Mouse (Mus musculus) ovary, postnatal 14 days (tissue): Measurements from ENCODE around the gene Slc32a1.
A peak's percentile ranks its signal among the peaks of the same experiment; 100 is the strongest.

Experiments used
- DNase-seq: peaks from one replicate; pipeline ENCODE4 v3.0.0; 2022; ENCODE audit warnings: low spot score

Slc32a1 gene

DNA sequence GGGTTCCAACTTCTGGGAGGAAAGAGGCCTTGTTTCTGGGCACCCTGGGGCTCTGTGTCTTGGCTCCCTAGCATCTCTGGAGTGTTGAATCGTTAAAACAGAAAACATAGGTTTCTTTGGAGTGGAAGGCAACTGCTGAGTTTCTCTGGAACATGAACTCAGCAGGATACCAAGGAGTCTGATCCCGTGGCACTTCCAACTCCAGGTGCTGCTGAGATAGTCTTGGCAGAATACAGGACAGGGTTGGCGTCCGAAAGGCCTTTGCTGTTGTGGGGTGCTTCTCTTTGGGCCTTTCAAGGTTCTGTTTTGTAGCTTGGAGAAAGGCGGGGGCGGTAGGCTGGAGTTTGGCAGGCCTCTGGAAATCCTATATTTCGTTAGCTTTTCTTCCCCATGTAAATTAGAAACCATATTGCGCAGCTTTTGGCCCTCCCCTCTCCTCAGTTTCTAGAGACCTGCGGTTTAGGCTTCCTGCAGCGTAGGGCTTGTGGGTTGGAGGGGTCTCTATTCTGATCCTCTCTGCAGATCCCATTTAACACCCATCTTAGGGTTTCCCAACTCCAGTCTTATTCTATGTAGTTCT, 2.2 kb downstream of the Slc32a1 start:
- DNase-seq: no peak

DNA sequence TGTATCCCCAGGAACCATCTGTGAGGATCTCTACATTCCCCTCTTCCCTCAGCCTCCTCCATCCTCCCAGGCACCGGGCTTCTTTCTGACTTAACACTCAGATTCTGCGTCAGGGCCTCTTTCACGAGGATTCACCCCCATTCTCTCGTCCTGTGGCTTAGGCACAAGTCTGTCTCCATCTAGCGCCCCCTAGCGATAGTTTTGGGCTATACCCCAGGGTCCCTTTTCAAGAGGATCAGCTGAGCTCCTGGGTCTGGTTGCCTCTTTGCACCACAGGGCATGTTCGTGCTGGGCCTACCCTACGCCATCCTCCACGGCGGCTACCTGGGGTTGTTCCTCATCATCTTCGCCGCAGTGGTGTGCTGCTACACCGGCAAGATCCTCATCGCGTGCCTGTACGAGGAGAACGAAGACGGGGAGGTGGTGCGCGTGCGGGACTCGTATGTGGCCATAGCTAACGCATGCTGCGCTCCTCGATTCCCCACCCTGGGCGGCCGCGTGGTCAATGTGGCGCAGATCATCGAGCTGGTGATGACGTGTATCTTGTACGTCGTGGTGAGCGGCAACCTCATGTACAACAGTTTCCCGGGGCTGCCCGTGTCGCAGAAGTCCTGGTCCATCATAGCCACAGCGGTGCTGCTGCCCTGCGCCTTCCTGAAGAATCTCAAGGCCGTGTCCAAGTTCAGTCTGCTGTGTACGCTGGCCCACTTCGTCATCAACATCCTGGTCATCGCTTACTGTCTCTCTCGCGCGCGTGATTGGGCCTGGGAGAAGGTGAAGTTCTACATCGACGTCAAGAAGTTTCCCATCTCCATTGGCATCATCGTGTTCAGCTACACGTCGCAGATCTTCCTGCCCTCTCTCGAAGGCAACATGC, 3.2 kb downstream of the Slc32a1 start:
- peak; percentile 21 for DNase-seq

DNA sequence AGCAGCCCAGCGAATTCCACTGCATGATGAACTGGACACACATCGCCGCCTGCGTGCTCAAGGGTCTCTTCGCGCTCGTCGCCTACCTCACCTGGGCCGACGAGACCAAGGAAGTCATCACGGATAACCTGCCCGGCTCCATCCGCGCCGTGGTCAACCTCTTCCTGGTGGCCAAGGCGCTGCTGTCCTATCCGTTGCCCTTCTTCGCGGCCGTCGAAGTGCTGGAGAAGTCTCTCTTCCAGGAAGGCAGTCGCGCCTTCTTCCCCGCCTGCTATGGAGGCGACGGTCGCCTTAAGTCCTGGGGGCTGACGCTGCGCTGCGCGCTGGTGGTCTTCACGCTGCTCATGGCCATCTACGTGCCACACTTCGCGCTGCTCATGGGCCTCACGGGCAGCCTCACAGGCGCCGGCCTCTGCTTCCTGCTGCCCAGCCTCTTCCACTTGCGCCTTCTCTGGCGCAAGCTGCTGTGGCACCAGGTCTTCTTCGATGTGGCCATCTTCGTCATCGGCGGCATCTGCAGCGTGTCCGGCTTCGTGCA, 3.9 kb downstream of the Slc32a1 start:
- no peak for DNase-seq

DNA sequence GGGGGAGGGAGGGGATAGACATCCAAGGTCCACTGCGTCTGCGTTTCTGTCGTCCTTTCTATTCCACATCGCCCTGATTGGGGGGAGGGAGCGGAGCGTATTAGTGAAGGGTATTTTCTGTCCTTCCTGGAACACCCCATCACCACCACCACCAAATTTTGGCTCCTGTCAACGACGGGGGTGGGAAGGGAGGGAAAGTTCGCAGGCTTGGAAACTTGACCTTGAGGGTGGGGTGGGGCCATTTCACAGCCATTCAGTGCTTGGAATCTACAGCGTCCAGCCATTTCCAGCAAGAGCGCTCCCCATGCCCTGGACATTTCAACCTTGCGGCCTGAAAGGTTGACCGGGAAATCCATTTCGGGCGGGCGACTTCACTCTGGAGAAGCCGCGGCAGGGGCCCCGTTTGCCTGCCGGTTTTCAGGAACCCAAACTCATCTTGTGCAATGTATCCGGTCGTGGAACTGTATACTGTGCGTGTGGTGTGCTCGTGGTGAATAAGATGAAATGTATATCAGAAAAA, 4.7 kb downstream of the Slc32a1 start:
- DNase-seq: no peak

DNA sequence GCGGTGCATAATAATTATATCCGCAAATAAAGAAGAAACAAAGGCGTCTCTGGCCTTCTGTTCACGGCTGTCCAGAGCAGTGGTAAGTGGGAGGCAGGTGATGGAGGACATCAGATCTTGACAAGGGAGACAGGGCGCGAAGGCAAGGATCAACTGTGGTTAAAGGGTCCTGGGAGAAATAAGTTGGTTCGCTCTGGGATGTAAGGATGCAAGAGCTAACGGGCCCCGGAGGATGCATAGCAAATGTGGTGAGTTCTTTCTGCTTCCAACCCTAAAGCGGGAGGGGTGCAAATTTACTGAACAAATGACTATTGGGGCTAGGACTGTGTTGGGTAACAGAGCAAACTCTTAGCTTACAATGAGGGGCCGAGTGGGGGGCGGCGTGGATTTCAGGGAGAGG, 5.1 kb downstream of the Slc32a1 start:
- no peak for DNase-seq

DNA sequence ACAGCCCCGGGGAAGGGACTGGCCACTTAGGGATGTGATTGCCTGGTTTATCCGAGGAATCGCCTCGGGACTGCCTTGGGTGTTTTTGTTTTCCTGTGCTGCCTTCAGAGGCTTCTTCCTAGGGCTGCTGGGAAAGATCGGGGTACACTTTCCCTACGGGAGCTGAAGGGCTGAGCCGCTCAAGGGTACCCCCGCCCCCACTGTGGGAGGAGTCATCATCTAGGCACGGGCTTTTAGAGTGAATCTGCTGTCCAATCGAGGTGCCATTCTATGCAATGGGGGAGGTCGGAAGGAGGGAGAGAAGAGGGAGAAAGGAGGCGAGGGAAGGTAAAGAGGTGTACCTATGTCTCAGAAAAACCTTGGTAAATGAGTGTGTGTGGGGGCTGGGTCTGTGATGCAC, 5.7 kb downstream of the Slc32a1 start:
- DNase-seq: no peak

DNA sequence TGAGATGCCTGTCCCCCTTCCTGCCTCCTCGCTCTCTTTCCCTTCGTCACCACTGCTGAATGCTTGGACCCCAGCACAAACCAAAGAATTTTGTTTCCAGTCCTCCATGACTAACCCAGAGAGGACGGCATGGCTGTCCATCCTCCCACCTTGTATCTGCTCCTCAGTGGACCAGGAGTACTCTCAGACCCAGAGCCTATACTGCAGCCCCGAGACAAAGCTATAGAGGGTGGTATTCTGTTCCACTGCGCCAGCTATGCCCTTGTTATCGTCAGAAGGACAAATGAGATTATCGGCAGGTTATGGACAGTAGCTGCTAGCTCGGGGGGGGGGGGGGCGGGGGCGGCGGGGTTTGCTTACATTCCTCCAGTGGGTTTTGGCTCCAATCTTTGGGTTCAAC, 6.2 kb downstream of the Slc32a1 start:
- DNase-seq: no peak

DNA sequence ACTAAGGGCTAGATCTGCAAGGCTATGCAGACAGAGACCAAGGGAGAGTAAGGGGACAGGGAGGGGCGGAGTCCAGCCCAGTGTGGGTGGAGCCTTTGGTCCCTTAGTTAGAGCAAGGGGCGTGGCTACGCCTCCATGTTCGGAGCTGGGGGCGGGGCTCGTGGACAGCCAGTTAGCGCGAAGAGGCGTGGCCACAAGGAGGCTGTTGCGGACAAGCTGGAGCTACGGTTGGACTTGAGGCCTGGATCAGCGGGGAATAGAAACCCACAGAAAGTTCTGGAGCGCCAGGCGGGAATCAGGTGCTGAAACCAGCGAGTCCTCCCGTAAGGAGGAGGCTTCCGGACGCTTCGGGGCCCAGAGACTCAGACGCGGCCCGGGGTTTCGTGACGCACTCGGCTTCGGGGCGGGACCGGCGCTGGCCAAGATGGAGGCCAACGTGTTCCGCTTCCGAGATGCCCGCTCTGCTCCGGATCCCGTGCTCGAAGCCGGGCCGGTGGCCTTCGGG, 14.2 kb downstream of the Slc32a1 start, which contains the start of gene Actr5:
TSS of gene Actr5 (plus strand) at position 171 of the 505 bp plus-strand sequence.
- DNase-seq: peak; percentile 83

DNA sequence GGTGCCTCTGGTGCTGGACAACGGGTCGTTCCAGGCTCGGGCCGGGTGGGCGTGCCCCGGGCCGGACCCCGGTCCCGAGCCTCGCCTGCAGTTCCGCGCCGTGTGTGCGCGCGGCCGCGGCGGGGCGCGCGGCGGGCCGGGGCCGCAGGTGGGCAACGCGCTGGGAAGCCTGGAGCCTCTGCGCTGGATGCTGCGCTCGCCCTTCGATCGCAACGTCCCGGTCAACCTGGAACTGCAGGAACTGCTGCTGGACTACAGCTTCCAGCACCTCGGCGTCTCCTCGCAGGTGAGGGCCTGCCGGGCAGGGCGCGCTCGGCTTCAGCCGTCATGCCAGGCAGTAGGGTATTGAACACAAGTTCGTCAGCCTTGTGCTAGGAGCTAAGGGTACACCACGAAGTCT, 14.7 kb downstream of the Slc32a1 start:
- DNase-seq: no peak

DNA sequence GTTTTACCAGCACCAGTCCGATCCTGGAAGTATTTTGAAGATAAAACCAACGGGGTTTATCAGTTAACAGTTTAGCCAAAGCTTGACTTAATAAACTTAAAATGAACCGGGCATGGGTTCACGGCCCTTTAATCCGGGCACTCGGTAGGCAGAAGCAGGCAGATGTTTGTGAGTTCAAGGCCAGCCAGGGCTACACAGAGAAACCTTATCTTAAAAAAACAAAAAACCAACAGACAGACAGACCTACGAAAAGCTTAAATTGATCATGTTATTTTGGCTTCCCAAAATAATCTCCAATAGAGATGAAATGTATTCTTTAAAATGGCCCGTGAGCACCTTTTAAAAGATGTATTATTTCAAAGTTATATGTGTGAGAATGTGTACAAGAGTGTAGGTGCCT, 15.1 kb downstream of the Slc32a1 start:
- DNase-seq: no peak

DNA sequence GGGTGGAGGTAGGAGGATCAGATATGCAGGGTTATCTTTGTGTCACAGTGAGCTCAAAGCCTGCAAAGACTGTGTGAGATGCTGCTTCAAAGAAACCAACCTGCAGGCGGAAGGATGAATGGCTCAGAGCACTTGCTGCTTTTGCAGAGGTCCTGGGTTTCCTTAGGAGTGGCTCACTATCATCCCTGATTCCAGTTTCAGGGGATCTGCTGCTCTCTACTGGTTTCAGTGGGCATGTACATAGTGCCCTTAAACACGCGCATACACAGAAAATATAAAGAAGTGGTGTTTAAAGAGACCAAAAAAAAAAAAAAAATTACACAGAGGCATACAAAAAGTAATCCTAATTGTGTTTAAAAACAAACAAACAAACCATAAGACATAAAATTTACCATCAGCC, 18.3 kb downstream of the Slc32a1 start:
- no peak for DNase-seq

DNA sequence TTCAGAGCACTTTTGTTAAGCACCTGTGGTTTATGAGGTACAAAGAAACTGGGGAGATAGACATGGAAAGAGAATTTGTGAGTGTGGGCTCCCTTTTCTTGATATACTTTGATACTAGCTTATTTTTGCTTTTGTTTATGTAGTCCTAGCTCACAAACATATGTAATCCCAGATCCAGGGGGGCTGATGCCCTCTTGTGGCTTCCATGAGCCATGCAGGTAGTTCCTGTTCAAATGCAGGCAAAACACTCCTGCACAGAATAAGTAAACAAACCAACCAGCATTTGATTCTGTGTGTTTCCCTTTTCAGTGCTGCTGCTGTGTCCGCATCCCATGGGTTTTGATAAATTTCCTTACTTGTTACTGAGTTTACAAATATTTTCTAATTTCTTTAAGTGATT, 18.8 kb downstream of the Slc32a1 start:
- no peak for DNase-seq

DNA sequence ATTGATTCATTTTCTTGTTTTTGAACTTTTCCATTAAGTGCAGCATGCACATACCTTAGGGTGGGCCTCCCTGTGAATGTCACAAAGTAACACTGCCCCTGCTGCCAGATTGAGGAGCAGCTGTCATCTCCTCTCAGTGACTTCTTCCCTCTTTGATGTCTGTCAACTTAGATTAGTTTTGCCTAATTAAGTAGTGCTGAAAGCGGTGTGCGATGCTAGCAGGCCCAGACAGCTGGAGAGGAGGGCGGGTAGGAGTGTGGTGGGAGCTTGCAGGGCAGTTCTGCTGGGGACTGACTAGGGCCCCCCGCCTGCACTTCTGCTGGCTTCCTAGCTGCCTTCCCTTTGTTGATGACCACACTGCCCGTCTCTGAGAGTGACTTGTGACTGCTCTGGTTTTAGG, 21.3 kb downstream of the Slc32a1 start:
- no peak for DNase-seq

DNA sequence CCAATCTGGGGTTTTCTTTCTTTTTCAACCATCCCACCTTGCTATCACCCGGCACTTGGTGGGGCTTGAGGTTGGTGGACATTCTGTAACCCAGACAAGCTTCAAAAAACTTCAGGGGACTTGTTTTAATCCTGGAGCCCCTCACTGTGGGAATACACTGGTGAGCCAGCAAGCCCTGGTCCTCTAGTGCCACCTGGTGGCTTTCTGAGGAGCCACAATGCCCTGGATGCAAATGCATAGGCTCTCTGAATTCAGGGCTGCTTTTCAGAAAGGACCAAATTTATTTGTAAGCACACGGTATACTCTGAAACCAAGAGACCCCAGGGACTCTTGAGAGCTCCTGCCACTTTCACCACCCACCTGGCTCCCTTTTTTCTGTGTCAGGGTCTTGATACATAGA, 31.3 kb downstream of the Slc32a1 start:
- DNase-seq: peak; percentile 49

DNA sequence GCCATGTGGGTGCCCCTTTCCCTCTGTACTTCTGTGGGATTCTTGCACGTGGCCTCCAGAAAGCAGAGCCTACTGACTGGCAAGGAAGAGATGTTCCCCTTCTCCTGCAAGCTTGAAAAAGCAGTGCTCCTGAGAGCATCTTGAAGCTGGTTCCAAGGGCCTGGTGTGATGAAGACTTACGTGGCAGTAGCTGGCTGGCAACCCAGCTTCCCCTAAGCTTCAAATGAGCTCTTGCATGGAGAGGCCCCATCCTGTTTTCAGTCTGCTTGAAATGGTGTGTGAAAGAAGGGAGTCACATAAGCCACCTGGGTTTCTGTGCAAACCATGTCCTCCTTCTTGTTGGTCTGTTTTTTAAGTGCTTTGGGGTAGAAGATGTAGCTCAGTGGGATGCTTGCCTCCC, 32.0 kb downstream of the Slc32a1 start:
- no peak for DNase-seq

DNA sequence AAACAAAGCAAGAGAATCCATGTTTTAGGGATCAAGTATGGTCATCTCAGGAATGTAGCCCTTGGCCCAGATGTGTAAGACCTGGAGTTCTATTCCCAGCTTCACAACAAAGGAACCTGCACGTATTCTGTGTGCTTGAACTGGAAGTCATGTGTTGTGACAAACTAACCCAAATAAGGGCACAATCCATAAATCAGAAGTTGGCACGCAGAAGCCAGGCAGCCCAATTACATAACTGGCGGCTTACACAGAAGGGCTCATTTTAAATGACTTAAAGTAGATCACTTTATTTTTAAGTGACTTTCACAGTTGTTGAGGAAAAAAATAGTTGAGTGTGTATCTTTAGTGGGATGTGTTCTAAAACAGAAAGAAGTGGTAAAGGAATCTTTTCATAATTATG, 33.2 kb downstream of the Slc32a1 start:
- DNase-seq: no peak

DNA sequence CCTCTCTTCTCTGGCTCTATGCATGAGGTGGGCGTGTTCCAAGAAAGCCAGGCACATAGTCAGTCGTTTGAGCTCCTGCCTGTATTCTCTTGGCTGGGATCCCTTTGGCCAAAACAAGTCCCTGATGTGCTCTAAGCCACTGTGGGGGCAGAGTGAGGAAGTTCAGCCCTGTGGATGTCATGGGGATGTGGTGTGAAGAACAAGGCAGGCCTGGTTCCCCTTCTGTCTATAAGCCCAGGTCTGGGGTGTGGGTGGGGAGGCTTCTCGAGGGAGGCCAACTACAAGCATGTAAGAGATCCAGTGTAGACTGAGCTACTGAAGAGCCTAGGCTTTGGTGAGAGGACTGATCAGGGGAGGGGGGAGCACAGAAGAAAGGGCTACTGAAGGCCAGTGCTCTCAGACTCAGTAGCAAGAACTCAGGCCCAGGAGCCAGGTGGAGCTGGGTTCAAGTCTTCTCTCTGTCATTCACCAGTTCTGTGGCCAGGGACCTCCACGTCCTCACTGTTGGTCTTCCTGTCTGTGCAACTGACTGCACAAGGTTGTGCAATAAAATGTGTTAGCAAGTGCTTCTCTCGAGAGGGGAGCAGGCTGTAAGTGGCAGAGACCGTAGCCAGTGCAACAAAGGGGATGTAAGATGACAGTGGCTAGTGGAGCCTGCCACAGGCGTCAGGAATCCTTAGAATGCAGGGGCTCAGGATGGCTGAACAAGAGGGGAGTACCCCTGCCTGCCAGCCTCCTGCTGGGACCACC, 40.8 kb downstream of the Slc32a1 start:
- DNase-seq: no peak

DNA sequence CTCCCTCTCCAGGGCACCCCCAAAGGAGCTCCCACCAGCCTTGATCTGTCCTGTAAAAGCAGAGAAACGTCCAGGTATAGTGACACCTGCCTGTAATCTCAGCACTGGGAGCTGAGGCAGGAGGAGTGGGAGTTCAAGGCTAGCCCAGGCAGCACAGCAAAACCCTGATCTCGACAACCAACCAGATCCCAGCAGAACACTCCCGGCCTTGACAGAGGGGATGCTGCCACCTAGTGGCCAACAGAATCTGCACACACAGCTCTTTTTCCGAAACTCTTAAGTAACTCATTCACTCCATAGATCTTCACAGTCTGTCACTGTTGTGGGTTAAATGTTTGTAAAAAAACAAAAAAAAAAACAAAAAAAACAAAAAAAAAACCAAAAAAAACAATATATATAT, 42.4 kb downstream of the Slc32a1 start:
- DNase-seq: peak; percentile 60

DNA sequence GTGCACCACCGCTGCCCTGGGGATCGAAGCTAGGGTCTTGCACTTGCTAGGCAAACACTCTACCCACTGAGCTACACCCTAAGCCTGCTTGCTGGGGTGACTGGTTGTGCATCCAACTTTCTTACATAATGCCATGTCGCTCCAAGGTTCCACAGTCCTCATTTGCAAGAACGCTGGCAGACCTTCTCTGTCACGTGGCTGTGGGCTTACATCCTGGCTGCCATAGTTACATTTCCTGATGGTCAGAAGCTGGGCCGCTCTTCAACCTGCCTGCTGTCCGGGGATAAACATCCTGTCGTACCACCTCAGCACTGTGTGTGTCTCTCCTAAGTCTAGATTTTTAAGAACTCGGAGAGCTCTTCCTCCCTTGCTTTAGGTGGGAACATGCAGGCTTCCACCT, 44.1 kb downstream of the Slc32a1 start:
- DNase-seq: no peak

DNA sequence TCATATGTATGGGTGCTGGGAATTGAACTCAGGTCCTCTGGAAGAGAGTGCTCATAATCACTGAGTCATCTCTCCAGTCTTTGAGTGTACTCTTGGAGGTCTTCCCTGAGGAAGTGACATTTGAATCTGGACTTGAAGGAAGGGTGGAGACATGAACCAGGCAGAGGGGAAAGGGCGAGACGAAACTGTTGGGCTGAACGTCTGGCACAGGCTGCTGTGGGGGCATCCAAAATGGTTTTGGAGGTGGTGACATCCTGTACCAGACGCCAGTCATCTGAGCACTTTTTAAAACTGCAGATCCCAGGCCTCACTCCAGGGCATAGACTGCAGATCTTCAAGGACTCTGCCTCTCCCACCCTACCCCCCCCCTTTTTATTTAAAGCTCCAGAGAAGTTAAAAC, 45.2 kb downstream of the Slc32a1 start:
- DNase-seq: no peak

DNA sequence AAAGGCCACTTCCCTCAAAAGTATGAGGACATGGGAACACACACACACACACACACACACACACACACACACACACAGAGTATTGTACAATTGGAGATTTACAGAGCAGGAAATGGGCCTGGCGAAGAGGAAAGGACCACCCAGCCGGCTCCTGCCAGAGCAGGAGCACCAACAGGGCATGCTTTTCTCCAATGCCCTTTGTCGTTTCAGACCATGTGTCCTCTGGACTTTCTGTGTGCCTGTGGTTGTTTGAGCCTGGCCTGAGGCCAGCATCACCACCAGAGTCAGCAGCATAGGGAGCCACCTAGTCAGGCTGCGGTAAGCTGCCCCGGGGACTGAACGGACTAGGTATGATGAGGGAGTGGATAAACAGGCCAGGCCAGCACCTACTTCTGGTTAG, 48.3 kb downstream of the Slc32a1 start:
- DNase-seq: no peak

DNA sequence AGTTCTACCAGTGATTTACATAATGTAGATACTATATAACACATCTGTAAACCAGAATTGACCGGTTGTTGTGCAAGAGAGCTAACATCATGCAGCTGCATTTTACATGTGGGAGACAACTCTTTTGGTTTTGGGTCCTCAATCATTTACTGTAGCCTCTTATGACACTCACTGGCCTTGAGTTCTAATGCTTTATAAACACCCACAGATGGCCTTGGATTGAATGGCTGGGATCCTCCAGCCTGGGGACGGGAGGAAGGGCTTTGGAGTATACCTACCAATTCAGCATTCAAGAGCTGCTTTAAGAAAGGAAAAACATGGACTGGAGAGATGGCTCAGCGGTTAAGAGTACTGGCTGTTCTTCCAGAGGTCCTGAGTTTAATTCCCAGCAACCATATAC, 48.8 kb downstream of the Slc32a1 start:
- DNase-seq: no peak
